Mouse (Mus musculus) hindbrain, embryonic 11.5 days (tissue): ENCODE results near the gene Wdr91. TPM values are rescaled to one million over a fixed set of nuclear protein-coding genes. Genes with fewer than 3 reads are reported as not detected.

ENCODE experiments used
- ATAC-seq: fragments of 200-750 bp; cut with Nextera tagmentation; 2 replicates; pipeline ENCODE4 v1.8.0; 2017; ENCODE audit warnings: mild to moderate bottlenecking, moderate TSS enrichment, moderate library complexity; ENCODE audit not compliant: low FRiP score
- DNase-seq: peaks from one replicate; pipeline ENCODE4 v3.0.0-alpha.2; 2015; ENCODE audit warnings: low spot score
- H3K27ac ChIP-seq: fragments of 300-500 bp; sonication (generic); 2 replicates; pipeline ENCODE4 v1.5.1; 2014; ENCODE audit warnings: mild to moderate bottlenecking, low read depth, low read length
- H3K27me3 ChIP-seq: fragments of 300-500 bp; sonication (generic); 2 replicates; pipeline ENCODE4 v1.6.1; 2014; ENCODE audit warnings: mild to moderate bottlenecking, low read length, moderate library complexity, mixed read lengths; ENCODE audit not compliant: control insufficient read depth, insufficient read depth
- H3K36me3 ChIP-seq: fragments of 300-500 bp; sonication (generic); 2 replicates; pipeline ENCODE4 v1.6.1; 2014; ENCODE audit warnings: mild to moderate bottlenecking, low read length, moderate library complexity, mixed read lengths; ENCODE audit not compliant: control insufficient read depth, insufficient read depth
- H3K4me1 ChIP-seq: fragments of 300-500 bp; sonication (generic); replicated peaks from 2 replicates; pipeline ENCODE4 v1.6.1; 2014; ENCODE audit warnings: low read length, mixed read lengths; ENCODE audit not compliant: control insufficient read depth, insufficient read depth
- H3K4me2 ChIP-seq: fragments of 300-500 bp; sonication (generic); replicated peaks from 2 replicates; pipeline ENCODE4 v1.6.1; 2014; ENCODE audit warnings: mild to moderate bottlenecking, low read depth, low read length
- H3K4me3 ChIP-seq: fragments of 300-500 bp; sonication (generic); 2 replicates; pipeline ENCODE4 v1.5.1; 2014; ENCODE audit warnings: low read depth, low read length
- H3K9ac ChIP-seq: fragments of 300-500 bp; sonication (generic); 2 replicates; pipeline ENCODE4 v1.6.1; 2014; ENCODE audit warnings: low read depth, low read length
- H3K9me3 ChIP-seq: fragments of 300-500 bp; sonication (generic); 2 replicates; pipeline ENCODE4 v1.6.1; 2016; ENCODE audit warnings: low read length; ENCODE audit not compliant: control insufficient read depth
- WGBS: fragments of 180-500 bp; shearing (Covaris S2); extraction: QIAGEN DNeasy Blood & Tissue Kit; methylation state at CpG from one replicate; pipeline ENCODE4 v1.1.7; 2014; 5-methylcytosine and 5-hydroxymethylcytosine counted together
- polyA plus RNA-seq: library from polyadenylated mRNA; unstranded; fragments of >200 nt; fragmentation: Nextera tagmentation; extraction: Ambion mirVana; gene quantifications from 2 replicates; pipeline ENCODE4 v1.2.1, GENCODE M21; 2014

The Wdr91 gene
- polyA plus RNA-seq, 1 experiment from 2014 or later: 12.3 TPM

DNA sequence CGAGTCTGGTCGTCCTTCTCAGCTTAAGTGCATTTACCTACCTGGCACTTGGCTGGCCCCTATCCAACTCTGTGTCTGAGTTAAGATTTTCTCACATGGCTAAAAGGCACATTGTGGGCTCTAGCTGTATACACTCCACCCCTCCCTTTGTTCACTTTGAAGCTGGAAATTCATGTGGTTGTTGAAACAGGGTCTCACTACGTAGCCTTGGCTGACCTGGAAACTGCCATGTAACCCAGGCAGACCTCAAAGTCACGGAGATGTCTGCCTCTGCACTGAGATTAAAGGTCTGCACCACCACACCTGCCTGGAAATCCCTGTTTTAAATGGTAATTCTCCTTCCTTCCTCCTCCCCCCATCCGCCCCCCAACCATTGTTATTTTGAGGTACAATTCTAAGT is 32.8 kb upstream of the Wdr91 start:
- 76% methylated on average over 5 of the region's 5 CpGs for WGBS
- H3K27ac ChIP-seq: no peak overlapping the region
- H3K36me3 ChIP-seq: no peaks in the 10 kb centered on the region
- no peak overlapping the region for H3K4me2 ChIP-seq
- DNase-seq (no peak), ATAC-seq (no peak)
- H3K27me3 ChIP-seq: no peaks in the 10 kb centered on the region
- H3K4me3 ChIP-seq: no peak overlapping the region
- H3K4me1 ChIP-seq: no peaks in the 10 kb centered on the region
- no peak overlapping the region for H3K9ac ChIP-seq
- H3K9me3 ChIP-seq: no peaks in the 10 kb centered on the region

- DNase-seq (no peak), ATAC-seq (no peak)
- H3K4me2 ChIP-seq: no peak overlapping the region
- H3K9me3 ChIP-seq: no peaks in the 10 kb centered on the region
- no peaks in the 10 kb centered on the region for H3K36me3 ChIP-seq
- H3K27me3 ChIP-seq: no peaks in the 10 kb centered on the region
- WGBS: 93% methylated on average over 9 of the region's 9 CpGs
- H3K27ac ChIP-seq: no peak overlapping the region
- H3K4me3 ChIP-seq: no peak overlapping the region
- H3K9ac ChIP-seq: no peak overlapping the region
- no peaks in the 10 kb centered on the region for H3K4me1 ChIP-seq
These were observed 31.8 kb upstream of the Wdr91 start for GRCm38 (mm10) chr6:34942446-34942845.

- no peak overlapping the region for H3K27ac ChIP-seq
- H3K9me3 ChIP-seq: no peaks in the 10 kb centered on the region
- no peak overlapping the region for H3K4me3 ChIP-seq
- no peak for ATAC-seq
- H3K9ac ChIP-seq: no peak overlapping the region
- no peaks in the 10 kb centered on the region for H3K27me3 ChIP-seq
- WGBS: 82% methylated on average over 2 of the region's 2 CpGs
- no peaks in the 10 kb centered on the region for H3K4me1 ChIP-seq
- H3K36me3 ChIP-seq: no peaks in the 10 kb centered on the region
- H3K4me2 ChIP-seq: no peak overlapping the region
- no peak for DNase-seq
These were observed 30.8 kb upstream of the Wdr91 start for GRCm38 (mm10) chr6:34941496-34941895.

DNA sequence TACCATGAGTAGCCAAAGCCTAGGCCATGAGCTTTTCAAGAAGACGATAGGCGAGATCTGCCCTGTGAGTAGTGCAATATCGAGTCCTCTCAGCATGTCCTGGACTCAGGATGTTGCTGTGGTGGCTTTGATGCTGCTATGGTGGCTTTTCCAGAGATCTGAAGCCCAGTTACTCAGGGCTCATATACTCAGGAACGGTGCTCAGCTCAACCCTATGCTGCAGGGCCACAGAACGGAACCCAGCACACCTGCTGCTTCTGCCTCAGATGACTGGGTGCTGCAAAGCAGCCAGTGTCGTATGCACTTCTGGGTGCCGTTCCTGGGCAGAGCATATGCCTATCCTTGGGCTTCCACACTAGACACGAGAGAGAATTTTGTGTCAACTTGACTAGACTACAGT is 28.8 kb upstream of the Wdr91 start:
- H3K4me2 ChIP-seq: no peak overlapping the region
- H3K4me3 ChIP-seq: no peak overlapping the region
- no peaks in the 10 kb centered on the region for H3K27me3 ChIP-seq
- no peak for DNase-seq
- no peaks in the 10 kb centered on the region for H3K9me3 ChIP-seq
- 92% methylated on average over 8 of the region's 8 CpGs for WGBS
- no peaks in the 10 kb centered on the region for H3K4me1 ChIP-seq
- H3K27ac ChIP-seq: no peak overlapping the region
- no peaks in the 10 kb centered on the region for H3K36me3 ChIP-seq
- ATAC-seq: no peak
- H3K9ac ChIP-seq: no peak overlapping the region

DNA sequence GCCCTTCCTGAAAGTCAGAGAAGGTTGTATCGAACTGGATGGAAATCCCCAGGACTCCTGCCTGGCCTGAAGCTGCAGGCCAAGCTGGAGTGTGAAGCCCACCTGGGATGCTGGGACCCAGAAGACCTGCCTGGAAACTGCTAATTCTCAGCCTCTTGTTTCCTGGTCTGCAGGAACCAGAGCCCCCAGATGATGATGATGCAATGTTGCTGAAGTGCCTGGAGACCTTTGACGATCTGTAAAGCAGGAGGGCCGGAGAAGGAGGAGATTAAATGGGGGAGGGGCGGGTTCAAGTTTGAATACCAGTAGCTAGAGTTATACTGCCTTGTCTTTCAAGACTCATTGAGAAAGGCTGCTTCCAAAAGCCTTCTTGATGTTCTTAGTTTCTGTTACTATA is 28.3 kb upstream of the Wdr91 start:
- H3K9me3 ChIP-seq: no peaks in the 10 kb centered on the region
- no peak overlapping the region for H3K4me2 ChIP-seq
- 56% methylated on average over 4 of the region's 4 CpGs for WGBS
- H3K4me3 ChIP-seq: no peak overlapping the region
- no peaks in the 10 kb centered on the region for H3K4me1 ChIP-seq
- no peaks in the 10 kb centered on the region for H3K27me3 ChIP-seq
- no peak for DNase-seq
- H3K27ac ChIP-seq: no peak overlapping the region
- no peak overlapping the region for H3K9ac ChIP-seq
- H3K36me3 ChIP-seq: no peaks in the 10 kb centered on the region
- ATAC-seq: no peak

GRCm38 (mm10) chr6:34938280-34938928 is 27.7 kb upstream of the Wdr91 start:
- no peaks in the 10 kb centered on the region for H3K36me3 ChIP-seq
- H3K9ac ChIP-seq: no peak overlapping the region
- DNase-seq: no peak
- no peaks in the 10 kb centered on the region for H3K9me3 ChIP-seq
- no peak overlapping the region for H3K4me2 ChIP-seq
- H3K4me1 ChIP-seq: no peaks in the 10 kb centered on the region
- ATAC-seq: no peak
- H3K4me3 ChIP-seq: no peak overlapping the region
- no peak overlapping the region for H3K27ac ChIP-seq
- H3K27me3 ChIP-seq: no peaks in the 10 kb centered on the region
- 70% methylated on average over 7 of the region's 7 CpGs for WGBS

- Histone ChIP-seq H3K9ac (no peak overlapping the region), H3K27ac (no peak overlapping the region), H3K4me2 (no peak overlapping the region), H3K9me3 (no peaks in the 10 kb centered on the region), H3K36me3 (no peaks in the 10 kb centered on the region), H3K27me3 (no peaks in the 10 kb centered on the region), H3K4me3 (no peak overlapping the region), H3K4me1 (no peaks in the 10 kb centered on the region)
- WGBS: 69% methylated on average over 5 of the region's 5 CpGs
- ATAC-seq (no peak), DNase-seq (no peak)
These were observed 26.1 kb upstream of the Wdr91 start for GRCm38 (mm10) chr6:34936743-34937142.

GRCm38 (mm10) chr6:34932633-34933032 is 22.0 kb upstream of the Wdr91 start:
- ATAC-seq: no peak
- no peaks in the 10 kb centered on the region for H3K9me3 ChIP-seq
- no peaks in the 10 kb centered on the region for H3K4me1 ChIP-seq
- no peak overlapping the region for H3K4me3 ChIP-seq
- H3K27ac ChIP-seq: no peak overlapping the region
- no peak overlapping the region for H3K4me2 ChIP-seq
- WGBS: 91% methylated on average over 1 of the region's 1 CpGs
- no peaks in the 10 kb centered on the region for H3K27me3 ChIP-seq
- H3K9ac ChIP-seq: no peak overlapping the region
- H3K36me3 ChIP-seq: no peaks in the 10 kb centered on the region
- DNase-seq: no peak

DNA sequence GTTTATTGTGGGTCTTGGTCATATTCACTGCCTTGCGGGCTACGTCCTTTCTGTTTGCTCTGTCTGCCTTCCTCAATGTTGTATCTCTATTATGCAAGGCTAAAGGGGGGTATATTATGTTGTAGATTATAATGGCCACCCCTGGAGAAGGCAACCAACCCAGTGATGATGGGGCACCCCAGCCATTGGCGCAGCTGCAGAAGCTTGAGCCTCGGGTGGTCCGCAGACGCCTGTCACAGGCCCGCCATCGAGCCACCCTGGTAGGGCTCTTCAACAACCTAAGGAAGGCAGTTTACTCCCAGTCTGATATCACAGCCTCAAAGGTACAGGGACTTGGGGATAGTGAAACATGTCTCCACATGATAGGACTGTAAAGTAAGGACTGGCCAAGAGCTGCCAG is 16.9 kb upstream of the Wdr91 start:
- no peaks in the 10 kb centered on the region for H3K27me3 ChIP-seq
- no peaks in the 10 kb centered on the region for H3K9me3 ChIP-seq
- no peaks in the 10 kb centered on the region for H3K4me1 ChIP-seq
- H3K36me3 ChIP-seq: no peaks in the 10 kb centered on the region
- WGBS: 89% methylated on average over 8 of the region's 8 CpGs
- ATAC-seq (no peak), DNase-seq (no peak)
- H3K9ac ChIP-seq: no peak overlapping the region
- no peak overlapping the region for H3K4me2 ChIP-seq
- no peak overlapping the region for H3K4me3 ChIP-seq
- H3K27ac ChIP-seq: no peak overlapping the region
